Comparison of ENCODE assay signal across 12 mouse cellular contexts in genomic region chr7:18828592-18828991, GRCm38 (mm10). TPM values are rescaled to one million over a fixed set of nuclear protein-coding genes. Genes with fewer than 3 reads are reported as not detected.
DNase-seq lines count a peak whose midpoint lies in the region; ATAC-seq and TF ChIP-seq lines count a peak whose summit lies in the region.
"Had no signal": no experiment of that assay in that cellular context is flagged by ENCODE, and none has a peak within 500 bp of the region (broad histone marks: within the 10 kb centered on the region; RNA-seq: fewer than 3 reads in every experiment).

No protein-coding gene starts in this region.

- no peak overlapping the region for H3K9ac ChIP-seq in lung, embryonic 14.5 days
- H3K9ac ChIP-seq in MEL (ENCODE audit: control insufficient read depth, low read depth, low read length, poor library complexity, severe bottlenecking): no peak overlapping the region
- H3K9ac ChIP-seq: embryonic facial prominence, embryonic 13.5 days had no signal

- TF ChIP-seq CTCF in lung, embryonic 14.5 days (IDR thresholded peaks at IDR 0.05; ENCODE audit: low read depth): peak; percentile 55
- TF ChIP-seq CTCF in MEL (IDR thresholded peaks at IDR 0.05 in 2 of 3, conservative IDR thresholded peaks at IDR 0.05 in 1 of 3; ENCODE audit: control insufficient read depth in 1 of 3, insufficient read depth in 1 of 3, low read depth in 2 of 3, low read length in 3 of 3, poor library complexity in 1 of 3, severe bottlenecking in 1 of 3): peak; percentile 44 to 57 (median 48)

- peak; percentile 56; the same call in 1 of the 2 replicates for ATAC-seq in lung, embryonic 14.5 days (ENCODE audit: insufficient read depth)
- ATAC-seq in megakaryocyte, adult 5-6 weeks (ENCODE audit: poor library complexity, severe bottlenecking): peak; percentile 43; the same call in 1 of the 2 replicates

- H3K9me3 ChIP-seq in heart, embryonic 10.5 days: peaks cover 7% of the 10 kb centered on the region; the same call in 1 of the 2 replicates
- H3K9me3 ChIP-seq in lung, embryonic 14.5 days (ENCODE audit: low read depth, low read length): no peaks in the 10 kb centered on the region
- no peaks in the 10 kb centered on the region for H3K9me3 ChIP-seq in MEL (replicated peaks; ENCODE audit: insufficient read depth, low read length)
- H3K9me3 ChIP-seq: embryonic facial prominence, embryonic 13.5 days had no signal

- no peak overlapping the region for H3K4me3 ChIP-seq in heart, embryonic 10.5 days
- H3K4me3 ChIP-seq in lung, embryonic 14.5 days (ENCODE audit: low read depth, low read length): no peak overlapping the region
- H3K4me3 ChIP-seq in MEL (ENCODE audit: control insufficient read depth in 1 of 2, insufficient read depth in 1 of 2, low read depth in 2 of 2, low read length in 2 of 2): no peak overlapping the region
- H3K4me3 ChIP-seq: embryonic facial prominence, embryonic 13.5 days had no signal

- H3K27ac ChIP-seq in heart, embryonic 10.5 days: no peak overlapping the region
- H3K27ac ChIP-seq in lung, embryonic 14.5 days (ENCODE audit: low read depth): no peak overlapping the region
- H3K27ac ChIP-seq in MEL (ENCODE audit: control insufficient read depth, low read depth, low read length): no peak overlapping the region
- H3K27ac ChIP-seq: embryonic facial prominence, embryonic 13.5 days had no signal

- H3K4me2 ChIP-seq in lung, embryonic 14.5 days: no peak overlapping the region
- H3K4me2 ChIP-seq: embryonic facial prominence, embryonic 13.5 days had no signal

- DNase-seq in heart, adult 11 months: peak; percentile 79
- DNase-seq in heart, embryonic 10.5 days (ENCODE audit: low spot score): no peak
- peak; percentile 67 for DNase-seq in lung, embryonic 14.5 days
- no peak for DNase-seq in lung, postnatal 25 days (ENCODE audit: low spot score)
- DNase-seq in MEL (ENCODE audit: low read depth, low spot score): peak; percentile 42
- no peak for DNase-seq in left cerebral cortex, adult 8-10 months (ENCODE audit: low spot score in 2 of 2)
- no peak for DNase-seq in neural tube, embryonic 10.5 days (ENCODE audit: extremely low spot score, low spot score)

- no peaks in the 10 kb centered on the region for H3K79me2 ChIP-seq in MEL (ENCODE audit: control insufficient read depth, insufficient read depth, low read length, poor library complexity)

- TF ChIP-seq RAD21 in MEL (IDR thresholded peaks at IDR 0.05; ENCODE audit: low read depth, low read length): peak; percentile 3; the same call in 1 of the 2 replicates

- WGBS in heart, embryonic 10.5 days: 51% methylated on average over 9 of the region's 9 CpGs
- 59% methylated on average over 9 of the region's 9 CpGs for WGBS in lung, embryonic 14.5 days

- no peak for TF ChIP-seq EP300 in MEL (IDR thresholded peaks at IDR 0.05; ENCODE audit: low read depth in 1 of 2, low read length in 2 of 2)

- no peaks in the 10 kb centered on the region for H3K27me3 ChIP-seq in heart, embryonic 10.5 days (ENCODE audit: insufficient read depth, poor library complexity, severe bottlenecking)
- H3K27me3 ChIP-seq in lung, embryonic 14.5 days (ENCODE audit: insufficient read depth, low read length): no peaks in the 10 kb centered on the region
- H3K27me3 ChIP-seq in MEL (ENCODE audit: control insufficient read depth in 1 of 2, insufficient read depth in 2 of 2, low read length in 2 of 2): no peaks in the 10 kb centered on the region
- H3K27me3 ChIP-seq: embryonic facial prominence, embryonic 13.5 days had no signal

- no peaks in the 10 kb centered on the region for H3K36me3 ChIP-seq in heart, embryonic 10.5 days
- no peaks in the 10 kb centered on the region for H3K36me3 ChIP-seq in lung, embryonic 14.5 days (ENCODE audit: insufficient read depth)
- peaks cover 0 to 3% of the 10 kb centered on the region in 2 experiments; a peak in 2 of 4 replicates for H3K36me3 ChIP-seq in MEL (ENCODE audit: control insufficient read depth in 1 of 2, insufficient read depth in 2 of 2, low read length in 2 of 2)
- H3K36me3 ChIP-seq: embryonic facial prominence, embryonic 13.5 days had no signal

- no peaks in the 10 kb centered on the region for H3K4me1 ChIP-seq in heart, embryonic 10.5 days
- no peaks in the 10 kb centered on the region for H3K4me1 ChIP-seq in lung, embryonic 14.5 days (ENCODE audit: insufficient read depth)
- H3K4me1 ChIP-seq in MEL (ENCODE audit: control insufficient read depth in 1 of 2, insufficient read depth in 2 of 2, low read length in 2 of 2): peaks cover 7 to 16% of the 10 kb centered on the region in 2 experiments

- no peak for TF ChIP-seq POLR2A in MEL (IDR thresholded peaks at IDR 0.05; ENCODE audit: control insufficient read depth in 1 of 2, insufficient read depth in 1 of 2, low read depth in 1 of 2, low read length in 2 of 2, poor library complexity in 1 of 2)

TF ChIP-seq in MEL, 35 proteins besides CTCF, POLR2A, EP300 and RAD21:
- TF ChIP-seq SMC3 (IDR thresholded peaks at IDR 0.05; ENCODE audit: low read depth, low read length) (peak; percentile 31; the same call in 1 of the 2 replicates), ZNF384 (IDR thresholded peaks at IDR 0.05; ENCODE audit: low read depth, low read length) (no peak), MYC (IDR thresholded peaks at IDR 0.05; ENCODE audit: low read depth, low read length) (no peak), ELF1 (IDR thresholded peaks at IDR 0.05; ENCODE audit: low read depth, low read length) (0 out of 2 replicates have a peak, but pooled peaks have one; percentile 11)

RNA-seq across cellular contexts. Expression of gene Psg17, which starts 7.2 kb away (rescaled TPM):
- polyA plus RNA-seq in heart, embryonic 10.5 days (2016; fragmentation: Nextera tagmentation; extraction: Ambion mirVana): not detected in 2 replicates
- 0.08 TPM in 1 of 2 replicates, not detected in the other for polyA plus RNA-seq in lung, embryonic 14.5 days (2014; fragmentation: Nextera tagmentation; extraction: Ambion mirVana)
- total RNA-seq in MEL (2012; rRNA removed): not detected in 2 replicates
- not detected for polyA plus RNA-seq in MEL (2012; ENCODE audit: insufficient read depth in 1 of 2, insufficient read length in 2 of 2, low read depth in 1 of 2, low replicate concordance in 2 of 2, missing spikeins in 1 of 2)
- total RNA-seq in megakaryocyte, adult 5-6 weeks (2015): not detected in 2 replicates
- total RNA-seq in megakaryocyte, adult 5-6 weeks (2017): not detected in 2 replicates
- not detected for total RNA-seq in left cerebral cortex, adult 8-10 months (2022)
- total RNA-seq: heart, postnatal 10 days; left cerebral cortex, postnatal 14 days; monocyte, adult 5-6 weeks had no signal
- polyA plus RNA-seq: embryonic facial prominence, embryonic 13.5 days had no signal

RNA-seq across cellular contexts. Expression of gene Mill2, which starts 11.2 kb away (rescaled TPM):
- polyA plus RNA-seq in heart, embryonic 10.5 days (2016; fragmentation: Nextera tagmentation; extraction: Ambion mirVana): 0.04 and 0.21 TPM in 2 replicates
- polyA plus RNA-seq in lung, embryonic 14.5 days (2014; fragmentation: Nextera tagmentation; extraction: Ambion mirVana): 0.81 and 0.92 TPM in 2 replicates
- 0.08 TPM in 1 of 2 replicates, not detected in the other for total RNA-seq in MEL (2012; rRNA removed)
- polyA plus RNA-seq in MEL (2012; ENCODE audit: insufficient read depth in 1 of 2, insufficient read length in 2 of 2, low read depth in 1 of 2, low replicate concordance in 2 of 2, missing spikeins in 1 of 2): under 1 TPM in 1 of 2 experiments, not detected in 1; 0.13 TPM
- not detected in 2 replicates for total RNA-seq in megakaryocyte, adult 5-6 weeks (2015)
- 0.08 TPM in 1 of 2 replicates, not detected in the other for total RNA-seq in megakaryocyte, adult 5-6 weeks (2017)
- 1 to 10 TPM; 1.5 to 2.2 (median 1.9) TPM for total RNA-seq in left cerebral cortex, adult 8-10 months (2022)
- total RNA-seq: monocyte, adult 5-6 weeks had no signal

RNA-seq across cellular contexts. Expression of gene Psg19, which starts 30.3 kb away (rescaled TPM):
- polyA plus RNA-seq in heart, embryonic 10.5 days (2016; fragmentation: Nextera tagmentation; extraction: Ambion mirVana): not detected in 2 replicates
- not detected in 2 replicates for polyA plus RNA-seq in lung, embryonic 14.5 days (2014; fragmentation: Nextera tagmentation; extraction: Ambion mirVana)
- not detected in 2 replicates for total RNA-seq in MEL (2012; rRNA removed)
- polyA plus RNA-seq in MEL (2012; ENCODE audit: insufficient read depth in 1 of 2, insufficient read length in 2 of 2, low read depth in 1 of 2, low replicate concordance in 2 of 2, missing spikeins in 1 of 2): under 1 TPM in 1 of 2 experiments, not detected in 1; 0.04 TPM
- total RNA-seq in megakaryocyte, adult 5-6 weeks (2015): not detected in 2 replicates
- total RNA-seq in megakaryocyte, adult 5-6 weeks (2017): not detected in 2 replicates
- total RNA-seq in left cerebral cortex, adult 8-10 months (2022): not detected
- total RNA-seq: heart, postnatal 10 days; left cerebral cortex, postnatal 14 days; monocyte, adult 5-6 weeks had no signal
- polyA plus RNA-seq: embryonic facial prominence, embryonic 13.5 days had no signal

RNA-seq across cellular contexts. Expression of gene Pglyrp1, which starts 42.5 kb away (rescaled TPM):
- polyA plus RNA-seq in heart, embryonic 10.5 days (2016; fragmentation: Nextera tagmentation; extraction: Ambion mirVana): 0.26 and 0.43 TPM in 2 replicates
- 2.5 and 2.6 TPM in 2 replicates for polyA plus RNA-seq in lung, embryonic 14.5 days (2014; fragmentation: Nextera tagmentation; extraction: Ambion mirVana)
- total RNA-seq in MEL (2012; rRNA removed): not detected in 2 replicates
- under 1 TPM in 1 of 2 experiments, not detected in 1; 0.33 TPM for polyA plus RNA-seq in MEL (2012; ENCODE audit: insufficient read depth in 1 of 2, insufficient read length in 2 of 2, low read depth in 1 of 2, low replicate concordance in 2 of 2, missing spikeins in 1 of 2)
- total RNA-seq in megakaryocyte, adult 5-6 weeks (2015): 492 and 634 TPM in 2 replicates
- total RNA-seq in megakaryocyte, adult 5-6 weeks (2017): 78.5 and 108 TPM in 2 replicates
- total RNA-seq in left cerebral cortex, adult 8-10 months (2022): 10 to 100 TPM in 3 of 4 experiments, 1 to 10 TPM in 1; 9.4 to 15.3 (median 12.8) TPM

Comparison
In these comparisons a context has a peak if more than half of its experiments do, and no peak if none do; other contexts are left out.
1. DNase-seq: peak in heart, adult 11 months (single experiment), lung, embryonic 14.5 days (single experiment) and MEL (single experiment); none in heart, embryonic 10.5 days (single experiment), lung, postnatal 25 days (single experiment), left cerebral cortex, adult 8-10 months (0 of 2) and neural tube, embryonic 10.5 days (single experiment).